Mouse (Mus musculus): ENCODE measurements at regions not wholly inside any gene's neighbourhood (a gene's known extent, or its start where the extent isn't known, plus 50 kb on each side); places are given as distances from the start of the nearest gene placed in this dataset.

GRCm38 (mm10) chr14:104300141-104300540, 167.7 kb downstream of the Pou4f1 start:
- no peak for DNase-seq
- TF ChIP-seq CTCF (IDR thresholded peaks at IDR 0.05; ENCODE audit: insufficient read depth, low read length): no peak
- TF ChIP-seq POLR2A (IDR thresholded peaks at IDR 0.05; ENCODE audit: borderline replicate concordance, extremely low read depth, low read depth, low read length): no peak
- no peaks in the 10 kb centered on the region for H3K4me1 ChIP-seq (ENCODE audit: control insufficient read depth, insufficient read depth, low read length)
- WGBS: 75% methylated on average over 5 of the region's 5 CpGs
- H3K4me3 ChIP-seq (replicated peaks; ENCODE audit: extremely low read depth, low read depth, low read length): no peak overlapping the region

- WGBS: 59% methylated on average over 4 of the region's 4 CpGs
- no peak overlapping the region for H3K4me3 ChIP-seq (replicated peaks; ENCODE audit: extremely low read depth, low read depth, low read length)
- no peak for DNase-seq
- no peaks in the 10 kb centered on the region for H3K4me1 ChIP-seq (ENCODE audit: control insufficient read depth, insufficient read depth, low read length)
- TF ChIP-seq CTCF (IDR thresholded peaks at IDR 0.05; ENCODE audit: insufficient read depth, low read length): no peak
- no peak for TF ChIP-seq POLR2A (IDR thresholded peaks at IDR 0.05; ENCODE audit: borderline replicate concordance, extremely low read depth, low read depth, low read length)
These were observed 169.5 kb downstream of the Pou4f1 start for GRCm38 (mm10) chr14:104298312-104298711.

GRCm38 (mm10) chr14:104297316-104298311, 170.2 kb downstream of the Pou4f1 start:
- no peak for DNase-seq
- no peak for TF ChIP-seq CTCF (IDR thresholded peaks at IDR 0.05; ENCODE audit: insufficient read depth, low read length)
- TF ChIP-seq POLR2A (IDR thresholded peaks at IDR 0.05; ENCODE audit: borderline replicate concordance, extremely low read depth, low read depth, low read length): no peak
- WGBS: 57% methylated on average over 15 of the region's 15 CpGs
- Histone ChIP-seq H3K4me1 (ENCODE audit: control insufficient read depth, insufficient read depth, low read length) (no peaks in the 10 kb centered on the region), H3K4me3 (replicated peaks; ENCODE audit: extremely low read depth, low read depth, low read length) (no peak overlapping the region)

GRCm38 (mm10) chr14:104293814-104294213, 174.0 kb downstream of the Pou4f1 start:
- H3K4me1 ChIP-seq (ENCODE audit: control insufficient read depth, insufficient read depth, low read length): no peaks in the 10 kb centered on the region
- DNase-seq: no peak
- no peak for TF ChIP-seq POLR2A (IDR thresholded peaks at IDR 0.05; ENCODE audit: borderline replicate concordance, extremely low read depth, low read depth, low read length)
- no peak for TF ChIP-seq CTCF (IDR thresholded peaks at IDR 0.05; ENCODE audit: insufficient read depth, low read length)
- no peak overlapping the region for H3K4me3 ChIP-seq (replicated peaks; ENCODE audit: extremely low read depth, low read depth, low read length)
- 53% methylated on average over 4 of the region's 4 CpGs for WGBS

GRCm38 (mm10) chr14:104293147-104293546, 174.7 kb downstream of the Pou4f1 start:
- WGBS: 92% methylated on average over 2 of the region's 2 CpGs
- no peaks in the 10 kb centered on the region for H3K4me1 ChIP-seq (ENCODE audit: control insufficient read depth, insufficient read depth, low read length)
- TF ChIP-seq CTCF (IDR thresholded peaks at IDR 0.05; ENCODE audit: insufficient read depth, low read length) (no peak), POLR2A (IDR thresholded peaks at IDR 0.05; ENCODE audit: borderline replicate concordance, extremely low read depth, low read depth, low read length) (no peak)
- no peak overlapping the region for H3K4me3 ChIP-seq (replicated peaks; ENCODE audit: extremely low read depth, low read depth, low read length)
- DNase-seq: no peak

DNA sequence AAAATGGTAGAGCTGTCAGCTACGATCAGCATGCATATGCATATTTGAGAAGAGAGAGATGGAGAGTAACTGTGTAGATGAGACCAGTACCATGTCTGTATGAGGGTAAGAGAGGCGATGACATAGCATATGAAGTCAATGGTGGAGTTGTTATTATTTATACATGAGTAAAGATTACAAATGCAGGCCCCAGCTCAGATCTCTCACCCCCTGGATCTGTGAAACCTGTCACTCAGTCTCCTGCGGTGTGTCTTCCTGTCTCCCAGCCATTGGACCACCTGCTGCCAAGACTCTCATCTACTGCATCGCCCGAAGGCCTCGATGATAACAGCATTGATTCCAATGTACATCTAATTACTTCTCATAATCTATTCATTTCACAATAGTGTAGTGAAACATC, 187.4 kb downstream of the Pou4f1 start:
- TF ChIP-seq CTCF (IDR thresholded peaks at IDR 0.05; ENCODE audit: insufficient read depth, low read length): no peak
- WGBS: 77% methylated on average over 6 of the region's 6 CpGs
- no peak for DNase-seq
- Histone ChIP-seq H3K4me1 (ENCODE audit: control insufficient read depth, insufficient read depth, low read length) (no peaks in the 10 kb centered on the region), H3K4me3 (replicated peaks; ENCODE audit: extremely low read depth, low read depth, low read length) (no peak overlapping the region)

GRCm38 (mm10) chr14:104279890-104280289, 187.9 kb downstream of the Pou4f1 start:
- H3K4me3 ChIP-seq (replicated peaks; ENCODE audit: extremely low read depth, low read depth, low read length): no peak overlapping the region
- 66% methylated on average over 5 of the region's 5 CpGs for WGBS
- no peak for DNase-seq

DNA sequence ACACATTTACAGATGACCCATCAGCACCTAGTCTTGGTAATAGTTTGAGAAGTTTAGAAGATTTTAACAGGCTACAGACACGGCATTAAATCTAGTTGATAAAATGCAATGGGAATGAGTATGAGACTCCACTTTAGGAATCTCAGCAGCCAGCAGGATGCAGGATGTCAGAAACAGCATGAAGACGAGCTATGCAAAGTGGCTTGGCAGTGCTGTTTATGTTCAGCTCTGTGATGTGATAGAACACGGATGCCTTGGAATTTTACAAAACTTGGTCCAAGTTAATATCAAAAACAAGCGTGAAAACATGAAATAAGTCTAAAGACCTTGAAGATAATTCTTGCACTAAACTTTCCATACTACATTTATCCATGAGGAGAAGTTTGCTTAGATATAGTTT, 193.0 kb downstream of the Pou4f1 start:
- H3K4me1 ChIP-seq (ENCODE audit: control insufficient read depth, insufficient read depth, low read length): no peaks in the 10 kb centered on the region
- 56% methylated on average over 4 of the region's 4 CpGs for WGBS
- TF ChIP-seq CTCF (IDR thresholded peaks at IDR 0.05; ENCODE audit: insufficient read depth, low read length): no peak
- no peak for TF ChIP-seq POLR2A (IDR thresholded peaks at IDR 0.05; ENCODE audit: borderline replicate concordance, extremely low read depth, low read depth, low read length)
- no peak for DNase-seq
- H3K4me3 ChIP-seq (replicated peaks; ENCODE audit: extremely low read depth, low read depth, low read length): no peak overlapping the region

More at GRCm38 (mm10) chr14:104279890-104280289, 187.9 kb downstream of the Pou4f1 start:
- no peaks in the 10 kb centered on the region for H3K4me1 ChIP-seq (ENCODE audit: control insufficient read depth, insufficient read depth, low read length)
- TF ChIP-seq POLR2A (IDR thresholded peaks at IDR 0.05; ENCODE audit: borderline replicate concordance, extremely low read depth, low read depth, low read length) (no peak), CTCF (IDR thresholded peaks at IDR 0.05; ENCODE audit: insufficient read depth, low read length) (no peak)

GRCm38 (mm10) chr14:104264919-104265764, 202.7 kb downstream of the Pou4f1 start:
- no peak overlapping the region for H3K4me3 ChIP-seq (replicated peaks; ENCODE audit: extremely low read depth, low read depth, low read length)
- DNase-seq: no peak
- TF ChIP-seq CTCF (IDR thresholded peaks at IDR 0.05; ENCODE audit: insufficient read depth, low read length): no peak
- TF ChIP-seq POLR2A (IDR thresholded peaks at IDR 0.05; ENCODE audit: borderline replicate concordance, extremely low read depth, low read depth, low read length): no peak
- 66% methylated on average over 6 of the region's 6 CpGs for WGBS
- H3K4me1 ChIP-seq (ENCODE audit: control insufficient read depth, insufficient read depth, low read length): no peaks in the 10 kb centered on the region
